Mouse (Mus musculus) forebrain, embryonic 12.5 days (tissue): ENCODE data around the gene Trp53bp1. TPM values are rescaled to one million over a fixed set of nuclear protein-coding genes. Genes with fewer than 3 reads are reported as not detected.
A peak's percentile ranks its signal among the peaks of the same experiment; 100 is the strongest.

Experiments used
- ATAC-seq: fragments of 200-750 bp; cut with Nextera tagmentation; 2 replicates; pipeline ENCODE4 v1.8.0; 2017; ENCODE audit warnings: moderate TSS enrichment; ENCODE audit not compliant: low FRiP score
- H3K27ac ChIP-seq: fragments of 300-500 bp; sonication (generic); 2 replicates; pipeline ENCODE4 v1.5.1; 2016; ENCODE audit warnings: mild to moderate bottlenecking
- H3K27me3 ChIP-seq: fragments of 300-500 bp; sonication (generic); 2 replicates; pipeline ENCODE4 v1.6.1; 2016; ENCODE audit warnings: mild to moderate bottlenecking
- H3K36me3 ChIP-seq: fragments of 300-500 bp; sonication (generic); replicated peaks from 2 replicates; pipeline ENCODE4 v1.6.1; 2016; ENCODE audit warnings: mild to moderate bottlenecking
- H3K4me1 ChIP-seq: fragments of 300-500 bp; sonication (generic); 2 replicates; pipeline ENCODE4 v1.6.1; 2016
- H3K4me2 ChIP-seq: fragments of 300-500 bp; sonication (generic); 2 replicates; pipeline ENCODE4 v1.6.1; 2016; ENCODE audit warnings: mild to moderate bottlenecking, moderate library complexity
- H3K4me3 ChIP-seq: fragments of 300-500 bp; sonication (generic); replicated peaks from 2 replicates; pipeline ENCODE4 v1.5.1; 2016; ENCODE audit warnings: mild to moderate bottlenecking
- H3K9ac ChIP-seq: fragments of 300-500 bp; sonication (generic); 2 replicates; pipeline ENCODE4 v1.6.1; 2016; ENCODE audit warnings: mild to moderate bottlenecking
- H3K9me3 ChIP-seq: fragments of 300-500 bp; sonication (generic); 2 replicates; pipeline ENCODE4 v1.6.1; 2016
- WGBS: fragments of 180-500 bp; shearing (Covaris S2); methylation state at CpG from one replicate; pipeline ENCODE4 v1.1.7; 2016; 5-methylcytosine and 5-hydroxymethylcytosine counted together
- polyA plus RNA-seq: library from polyadenylated mRNA; unstranded; fragments of >200 nt; fragmentation: Nextera tagmentation; extraction: Ambion mirVana; gene quantifications from 2 replicates; pipeline ENCODE4 v1.2.1, GENCODE M21; 2016

Gene Trp53bp1
- polyA plus RNA-seq, 1 experiment from 2014 or later = 216 TPM

DNA sequence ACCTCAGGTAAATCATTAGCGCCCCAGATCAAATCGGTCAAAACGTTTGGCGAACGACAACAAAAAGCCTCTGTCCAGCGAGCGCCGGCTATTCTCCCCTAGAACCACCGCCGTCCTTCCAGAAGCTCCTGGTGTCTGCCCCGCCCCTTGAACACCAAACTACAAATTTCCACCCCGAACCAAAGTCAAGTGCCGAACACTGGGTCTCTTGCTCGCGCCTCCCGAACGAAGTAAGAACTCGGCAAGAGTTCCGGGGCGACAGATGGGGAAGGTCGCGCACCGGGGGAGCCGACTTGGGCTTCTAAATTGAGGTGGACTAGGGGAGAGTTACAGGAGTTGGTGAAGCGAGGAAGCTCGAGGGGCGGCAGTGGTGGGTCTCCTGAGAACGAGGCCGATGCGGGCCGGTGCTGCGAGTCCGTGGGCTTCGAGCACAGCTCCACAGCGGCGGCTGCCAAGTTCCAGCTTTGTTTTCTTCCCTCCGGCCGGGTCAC lies 100.7 kb downstream of the Trp53bp1 start, which contains the start of gene Tubgcp4:
Tubgcp4 (plus strand) TSS at position 174 of the 491 bp plus-strand sequence.
- Histone ChIP-seq H3K27ac (peak within 1 kb of the TSS; percentile 89), H3K9me3 (no peaks in the 10 kb centered on the region), H3K36me3 (peaks cover 33% of the 10 kb centered on the region), H3K9ac (peak within 1 kb of the TSS; percentile 90), H3K27me3 (no peaks in the 10 kb centered on the region), H3K4me1 (peaks cover 30% of the 10 kb centered on the region), H3K4me2 (peak within 1 kb of the TSS; percentile 67), H3K4me3 (peak within 1 kb of the TSS; percentile 92)
- 0% methylated on average over 38 of the region's 38 CpGs for WGBS
- peak; percentile 5; the same call in 1 of the 2 replicates for ATAC-seq

DNA sequence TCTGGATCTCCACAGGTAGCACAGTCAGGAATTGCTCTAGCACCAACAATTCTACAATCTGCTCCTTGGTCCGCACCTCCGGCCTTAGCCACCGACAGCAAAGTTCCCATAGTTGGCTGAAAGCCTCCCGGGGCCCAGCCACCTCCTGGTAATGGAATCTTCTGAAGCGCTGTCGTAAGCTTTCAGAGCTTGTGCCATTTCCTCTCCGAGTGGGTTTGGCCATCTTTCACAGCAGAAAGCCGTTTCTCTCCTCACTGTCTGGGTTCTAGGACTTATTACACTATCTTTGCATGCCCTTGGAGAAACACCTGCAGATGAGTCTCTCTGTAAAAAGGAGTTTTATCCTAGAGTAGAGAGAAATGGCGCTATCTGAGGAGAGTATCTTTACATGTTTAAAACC lies 101.3 kb downstream of the Trp53bp1 start:
- Histone ChIP-seq H3K4me1 (peaks cover 30% of the 10 kb centered on the region), H3K27ac (no peak overlapping the region), H3K9ac (peak overlapping the region; percentile 90), H3K27me3 (no peaks in the 10 kb centered on the region), H3K4me2 (peak overlapping the region; percentile 67), H3K36me3 (peaks cover 30% of the 10 kb centered on the region), H3K9me3 (no peaks in the 10 kb centered on the region), H3K4me3 (peak overlapping the region; percentile 92)
- WGBS = 8% methylated on average over 9 of the region's 9 CpGs
- no peak for ATAC-seq

DNA sequence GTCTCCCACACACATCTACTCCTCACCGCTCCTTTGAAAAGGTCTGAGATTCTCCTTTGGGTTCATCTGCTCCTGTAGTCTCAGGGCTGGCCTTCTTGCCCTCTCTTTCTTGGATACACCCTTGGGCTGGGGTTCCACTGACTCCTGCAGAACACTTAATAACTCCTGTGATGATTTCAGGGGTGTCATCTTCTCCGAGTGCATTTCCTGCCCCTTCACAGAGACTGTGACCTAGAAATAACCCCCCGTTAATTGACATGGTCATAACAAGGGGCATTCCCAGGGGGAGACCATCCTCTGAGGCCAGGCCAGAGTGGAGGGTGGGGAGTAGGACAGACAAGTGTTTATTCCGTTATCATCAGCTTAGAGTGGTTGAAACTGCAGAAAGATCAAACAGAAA lies 102.0 kb downstream of the Trp53bp1 start:
- WGBS = 67% methylated on average over 4 of the region's 4 CpGs

DNA sequence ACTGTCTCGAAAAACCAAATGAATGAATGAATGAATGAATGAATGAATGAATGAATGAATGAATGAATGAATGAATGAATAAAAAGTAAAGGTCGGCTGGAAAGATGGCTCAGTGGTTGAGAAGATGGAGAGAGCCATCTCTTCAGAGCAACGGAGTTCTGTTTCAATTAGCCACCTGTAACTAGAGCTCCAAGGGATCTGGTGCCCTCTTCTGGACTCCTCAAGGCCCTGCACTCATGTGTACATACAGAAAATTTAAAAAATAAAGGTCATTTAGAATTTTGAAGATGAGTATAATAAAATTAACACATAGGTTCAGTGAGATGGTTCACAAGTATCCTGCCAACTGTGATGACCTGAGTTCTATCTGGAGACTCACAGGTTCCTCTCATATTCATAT lies 118.1 kb downstream of the Trp53bp1 start:
- no peaks in the 10 kb centered on the region for H3K27me3 ChIP-seq
- 88% methylated on average over 3 of the region's 3 CpGs for WGBS

More for the DNA sequence above, 102.0 kb downstream of the Trp53bp1 start:
- no peak for ATAC-seq
- peak overlapping the region; percentile 90 for H3K9ac ChIP-seq
- peak overlapping the region; percentile 92 for H3K4me3 ChIP-seq
- H3K27ac ChIP-seq = no peak overlapping the region
- no peaks in the 10 kb centered on the region for H3K27me3 ChIP-seq
- peaks cover 27% of the 10 kb centered on the region for H3K36me3 ChIP-seq
- H3K4me1 ChIP-seq = peaks cover 30% of the 10 kb centered on the region
- no peaks in the 10 kb centered on the region for H3K9me3 ChIP-seq
- H3K4me2 ChIP-seq = peak overlapping the region; percentile 67

DNA sequence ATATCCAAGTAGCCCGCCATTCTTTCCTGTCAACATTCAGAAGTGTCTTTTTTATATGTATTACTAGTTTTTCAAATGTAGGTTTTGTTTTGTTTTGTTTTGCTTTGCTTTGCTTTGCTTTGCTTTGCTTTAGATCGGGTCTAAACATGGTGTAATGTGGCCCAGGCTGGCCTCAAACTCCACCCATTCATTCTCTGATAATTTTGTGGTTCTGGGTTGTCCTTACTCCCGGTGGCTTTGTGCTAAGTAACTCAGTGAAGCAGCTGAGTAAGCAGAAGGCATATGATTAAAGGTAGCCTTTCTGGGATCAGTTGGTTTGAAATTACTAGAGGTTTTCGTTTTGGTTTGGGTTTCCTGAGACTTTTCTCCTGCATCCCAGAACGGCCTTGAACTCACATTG lies 121.5 kb downstream of the Trp53bp1 start:
- 92% methylated on average over 5 of the region's 5 CpGs for WGBS
- H3K4me3 ChIP-seq = no peak overlapping the region
- H3K27ac ChIP-seq = no peak overlapping the region
- no peak overlapping the region for H3K4me2 ChIP-seq
- no peaks in the 10 kb centered on the region for H3K4me1 ChIP-seq
- H3K9ac ChIP-seq = no peak overlapping the region
- peaks cover 21% of the 10 kb centered on the region for H3K36me3 ChIP-seq
- no peaks in the 10 kb centered on the region for H3K9me3 ChIP-seq
- H3K27me3 ChIP-seq = no peaks in the 10 kb centered on the region
- ATAC-seq = no peak

More for the DNA sequence above, 118.1 kb downstream of the Trp53bp1 start:
- Histone ChIP-seq H3K9me3 (no peaks in the 10 kb centered on the region), H3K9ac (no peak overlapping the region), H3K4me3 (no peak overlapping the region), H3K4me2 (no peak overlapping the region), H3K4me1 (no peaks in the 10 kb centered on the region), H3K27ac (no peak overlapping the region), H3K36me3 (peaks cover 24% of the 10 kb centered on the region)
- no peak for ATAC-seq

Other genes with a start within 250 kb of the Trp53bp1 start
- 3.9 and 4.4 TPM in 2 replicates for gene Epb42, start 234.3 kb downstream of the Trp53bp1 start, polyA plus RNA-seq
- gene Tgm5, start 185.6 kb downstream of the Trp53bp1 start, polyA plus RNA-seq = not detected in 2 replicates
- not detected in 2 replicates for gene Tgm7, start 161.6 kb downstream of the Trp53bp1 start, polyA plus RNA-seq
- 25.7 and 33.3 TPM in 2 replicates for gene Adal, start 131.0 kb downstream of the Trp53bp1 start, polyA plus RNA-seq
- gene Lcmt2, start 130.8 kb downstream of the Trp53bp1 start, polyA plus RNA-seq = 21.7 and 26.6 TPM in 2 replicates
- 82.9 and 83.1 TPM in 2 replicates for gene Tubgcp4, start 100.8 kb downstream of the Trp53bp1 start, polyA plus RNA-seq
- gene Zscan29, start 100.3 kb downstream of the Trp53bp1 start, polyA plus RNA-seq = 14.4 and 16.2 TPM in 2 replicates
- gene Map1a, start 18.2 kb upstream of the Trp53bp1 start, polyA plus RNA-seq = 9.3 and 12.7 TPM in 2 replicates
- 12.5 and 14.5 TPM in 2 replicates for gene Ppip5k1, start 84.0 kb upstream of the Trp53bp1 start, polyA plus RNA-seq
- gene Ckmt1, start 86.3 kb upstream of the Trp53bp1 start, polyA plus RNA-seq = 8.5 and 14.4 TPM in 2 replicates
- gene Strc, start 115.8 kb upstream of the Trp53bp1 start, polyA plus RNA-seq = not detected in 2 replicates
- gene Pdia3, start 142.4 kb upstream of the Trp53bp1 start, polyA plus RNA-seq = 416 and 432 TPM in 2 replicates
- 2.9 and 3.6 TPM in 2 replicates for gene Catsper2, start 142.4 kb upstream of the Trp53bp1 start, polyA plus RNA-seq
- gene Ell3, start 172.9 kb upstream of the Trp53bp1 start, polyA plus RNA-seq = 6.9 and 12.4 TPM in 2 replicates
- gene Serf2, start 177.8 kb upstream of the Trp53bp1 start, polyA plus RNA-seq = 456 and 479 TPM in 2 replicates
- gene Hypk, start 181.9 kb upstream of the Trp53bp1 start, polyA plus RNA-seq = 124 and 130 TPM in 2 replicates
- 0.85 and 0.88 TPM in 2 replicates for gene Serinc4, start 185.4 kb upstream of the Trp53bp1 start, polyA plus RNA-seq
- 67.6 and 70.1 TPM in 2 replicates for gene Mfap1b, start 202.7 kb upstream of the Trp53bp1 start, polyA plus RNA-seq
- gene Mfap1a, start 235.3 kb upstream of the Trp53bp1 start, polyA plus RNA-seq = 30.2 and 34.6 TPM in 2 replicates
- 15.5 and 15.7 TPM in 2 replicates for gene Wdr76, start 235.3 kb upstream of the Trp53bp1 start, polyA plus RNA-seq